Mouse (Mus musculus) hindbrain, embryonic 11.5 days (tissue): ENCODE measurements around the gene Trim45. TPM values are rescaled to one million over a fixed set of nuclear protein-coding genes. Genes with fewer than 3 reads are reported as not detected.

ENCODE experiments used
- ATAC-seq: fragments of 200-750 bp; cut with Nextera tagmentation; 2 replicates; pipeline ENCODE4 v1.8.0; 2017; ENCODE audit warnings: mild to moderate bottlenecking, moderate TSS enrichment, moderate library complexity; ENCODE audit not compliant: low FRiP score
- DNase-seq: peaks from one replicate; pipeline ENCODE4 v3.0.0-alpha.2; 2015; ENCODE audit warnings: low spot score
- H3K27ac ChIP-seq: fragments of 300-500 bp; sonication (generic); 2 replicates; pipeline ENCODE4 v1.5.1; 2014; ENCODE audit warnings: mild to moderate bottlenecking, low read depth, low read length
- H3K27me3 ChIP-seq: fragments of 300-500 bp; sonication (generic); 2 replicates; pipeline ENCODE4 v1.6.1; 2014; ENCODE audit warnings: mild to moderate bottlenecking, low read length, moderate library complexity, mixed read lengths; ENCODE audit not compliant: control insufficient read depth, insufficient read depth
- H3K36me3 ChIP-seq: fragments of 300-500 bp; sonication (generic); 2 replicates; pipeline ENCODE4 v1.6.1; 2014; ENCODE audit warnings: mild to moderate bottlenecking, low read length, moderate library complexity, mixed read lengths; ENCODE audit not compliant: control insufficient read depth, insufficient read depth
- H3K4me1 ChIP-seq: fragments of 300-500 bp; sonication (generic); replicated peaks from 2 replicates; pipeline ENCODE4 v1.6.1; 2014; ENCODE audit warnings: low read length, mixed read lengths; ENCODE audit not compliant: control insufficient read depth, insufficient read depth
- H3K4me2 ChIP-seq: fragments of 300-500 bp; sonication (generic); replicated peaks from 2 replicates; pipeline ENCODE4 v1.6.1; 2014; ENCODE audit warnings: mild to moderate bottlenecking, low read depth, low read length
- H3K4me3 ChIP-seq: fragments of 300-500 bp; sonication (generic); 2 replicates; pipeline ENCODE4 v1.5.1; 2014; ENCODE audit warnings: low read depth, low read length
- H3K9ac ChIP-seq: fragments of 300-500 bp; sonication (generic); 2 replicates; pipeline ENCODE4 v1.6.1; 2014; ENCODE audit warnings: low read depth, low read length
- H3K9me3 ChIP-seq: fragments of 300-500 bp; sonication (generic); 2 replicates; pipeline ENCODE4 v1.6.1; 2016; ENCODE audit warnings: low read length; ENCODE audit not compliant: control insufficient read depth
- WGBS: fragments of 180-500 bp; shearing (Covaris S2); extraction: QIAGEN DNeasy Blood & Tissue Kit; methylation state at CpG from one replicate; pipeline ENCODE4 v1.1.7; 2014; 5-methylcytosine and 5-hydroxymethylcytosine counted together
- polyA plus RNA-seq: library from polyadenylated mRNA; unstranded; fragments of >200 nt; fragmentation: Nextera tagmentation; extraction: Ambion mirVana; gene quantifications from 2 replicates; pipeline ENCODE4 v1.2.1, GENCODE M21; 2014

The Trim45 gene
- polyA plus RNA-seq, 1 experiment from 2014 or later, result 3.4 TPM

DNA sequence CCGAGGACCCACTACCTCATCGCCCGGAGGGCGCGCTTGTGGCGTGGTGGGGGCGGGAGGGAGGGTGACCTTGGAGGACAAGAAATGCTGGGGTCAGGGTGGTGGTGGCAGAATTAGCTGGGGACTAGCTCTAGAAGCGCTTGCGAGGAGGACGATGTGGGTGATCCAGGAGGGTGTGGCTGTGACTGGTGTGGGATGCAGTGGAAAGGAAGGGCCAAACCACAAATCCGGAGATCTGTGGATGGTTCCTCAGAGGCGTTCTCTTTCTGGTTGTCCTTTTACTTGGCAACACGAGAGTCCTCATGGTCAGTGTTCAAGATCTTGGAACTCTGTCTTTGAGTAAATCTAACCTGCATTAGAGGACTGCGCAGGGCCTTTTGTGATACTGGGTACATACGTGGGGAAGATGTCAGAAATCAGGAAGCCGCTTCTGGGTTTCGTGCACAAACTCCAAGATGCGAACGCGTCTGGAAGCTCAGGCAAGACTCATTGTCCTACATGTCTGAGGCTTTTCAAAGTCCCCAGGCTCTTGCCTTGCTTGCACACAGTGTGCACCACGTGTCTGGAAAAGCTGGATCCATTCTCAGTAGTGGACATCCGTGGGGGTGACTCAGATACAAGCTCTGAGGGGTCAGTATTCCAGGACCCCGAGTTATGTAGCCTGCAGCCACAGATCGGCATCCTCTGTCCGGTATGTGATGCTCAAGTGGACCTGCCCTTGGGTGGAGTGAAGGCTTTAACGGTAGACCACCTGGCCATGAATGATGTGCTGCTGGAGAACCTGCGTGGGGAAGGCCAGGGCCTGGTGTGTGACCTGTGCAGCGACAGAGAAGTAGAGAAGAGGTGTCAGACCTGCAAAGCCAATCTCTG, 739 bp downstream of the Trim45 start:
- peak; percentile 74 for ATAC-seq
- Histone ChIP-seq H3K4me2 (peak overlapping the region; percentile 67), H3K4me3 (peak overlapping the region; percentile 42), H3K27me3 (no peaks in the 10 kb centered on the region), H3K9ac (peak overlapping the region; percentile 61), H3K4me1 (peaks cover 7% of the 10 kb centered on the region), H3K9me3 (no peaks in the 10 kb centered on the region), H3K36me3 (no peaks in the 10 kb centered on the region), H3K27ac (0 out of 2 replicates have a peak overlapping the region, but pooled peaks have one; percentile 12)
- 38% methylated on average over 27 of the region's 28 CpGs for WGBS
- DNase-seq, result no peak

DNA sequence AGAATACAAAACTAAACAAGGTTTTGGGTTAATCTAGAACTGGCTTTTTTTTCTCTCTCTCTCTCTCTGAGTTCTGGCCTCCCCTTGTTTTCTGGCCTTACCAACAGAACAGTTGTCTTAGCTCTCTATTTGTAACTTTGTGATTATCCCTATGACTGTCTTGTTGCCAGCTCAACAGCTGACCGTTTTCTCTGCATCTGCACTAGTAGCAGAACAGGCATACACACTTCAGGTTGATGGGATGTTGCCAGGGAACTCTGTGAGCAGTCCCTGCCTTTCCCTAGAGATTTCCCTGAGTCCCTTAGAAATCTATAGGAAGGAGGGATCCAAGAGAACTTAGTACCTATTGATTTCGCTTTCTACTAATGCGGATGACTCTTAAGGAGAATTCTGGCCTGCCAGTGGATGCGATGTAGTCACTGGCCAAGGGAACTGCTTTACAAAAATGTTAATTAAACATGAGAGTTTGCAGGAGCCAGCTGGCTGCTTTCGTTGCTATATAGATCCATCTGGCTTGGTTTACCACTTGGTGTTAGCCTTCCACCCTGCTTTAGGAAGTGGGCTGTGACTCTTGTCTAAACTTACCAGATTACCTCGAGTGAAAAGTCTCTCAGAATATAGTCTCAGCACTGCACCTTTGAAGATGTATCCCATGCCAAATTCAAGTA, 2.2 kb downstream of the Trim45 start:
- Histone ChIP-seq H3K4me2 (no peak overlapping the region), H3K36me3 (no peaks in the 10 kb centered on the region), H3K27me3 (no peaks in the 10 kb centered on the region), H3K4me3 (no peak overlapping the region), H3K27ac (no peak overlapping the region), H3K9me3 (no peaks in the 10 kb centered on the region), H3K9ac (no peak overlapping the region), H3K4me1 (peaks cover 7% of the 10 kb centered on the region)
- no peak for DNase-seq
- ATAC-seq, result no peak
- WGBS, result 87% methylated on average over 6 of the region's 6 CpGs

DNA sequence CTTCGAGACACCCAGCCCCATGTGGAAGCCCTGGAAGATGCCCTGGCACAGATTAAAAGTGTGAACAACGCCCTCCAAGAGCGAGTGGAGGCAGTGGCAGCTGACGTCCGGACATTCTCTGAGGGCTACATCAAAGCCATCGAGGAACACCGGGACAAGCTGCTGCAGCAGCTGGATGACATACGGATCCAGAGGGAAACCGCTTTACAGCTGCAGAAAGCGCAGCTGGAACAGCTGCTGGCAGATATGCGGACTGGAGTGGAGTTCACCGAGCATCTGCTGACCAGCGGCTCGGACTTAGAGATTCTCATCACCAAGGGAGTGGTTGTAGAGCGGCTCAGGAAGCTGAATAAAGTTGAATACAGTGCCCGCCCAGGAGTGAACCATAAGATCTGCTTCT, 3.2 kb downstream of the Trim45 start:
- H3K4me3 ChIP-seq, result no peak overlapping the region
- no peak for ATAC-seq
- H3K4me2 ChIP-seq, result no peak overlapping the region
- peaks cover 7% of the 10 kb centered on the region for H3K4me1 ChIP-seq
- no peaks in the 10 kb centered on the region for H3K27me3 ChIP-seq
- H3K9ac ChIP-seq, result no peak overlapping the region; the same call in 1 of the 2 replicates
- WGBS, result 87% methylated on average over 16 of the region's 16 CpGs
- DNase-seq, result no peak
- H3K27ac ChIP-seq, result no peak overlapping the region
- no peaks in the 10 kb centered on the region for H3K9me3 ChIP-seq
- no peaks in the 10 kb centered on the region for H3K36me3 ChIP-seq

DNA sequence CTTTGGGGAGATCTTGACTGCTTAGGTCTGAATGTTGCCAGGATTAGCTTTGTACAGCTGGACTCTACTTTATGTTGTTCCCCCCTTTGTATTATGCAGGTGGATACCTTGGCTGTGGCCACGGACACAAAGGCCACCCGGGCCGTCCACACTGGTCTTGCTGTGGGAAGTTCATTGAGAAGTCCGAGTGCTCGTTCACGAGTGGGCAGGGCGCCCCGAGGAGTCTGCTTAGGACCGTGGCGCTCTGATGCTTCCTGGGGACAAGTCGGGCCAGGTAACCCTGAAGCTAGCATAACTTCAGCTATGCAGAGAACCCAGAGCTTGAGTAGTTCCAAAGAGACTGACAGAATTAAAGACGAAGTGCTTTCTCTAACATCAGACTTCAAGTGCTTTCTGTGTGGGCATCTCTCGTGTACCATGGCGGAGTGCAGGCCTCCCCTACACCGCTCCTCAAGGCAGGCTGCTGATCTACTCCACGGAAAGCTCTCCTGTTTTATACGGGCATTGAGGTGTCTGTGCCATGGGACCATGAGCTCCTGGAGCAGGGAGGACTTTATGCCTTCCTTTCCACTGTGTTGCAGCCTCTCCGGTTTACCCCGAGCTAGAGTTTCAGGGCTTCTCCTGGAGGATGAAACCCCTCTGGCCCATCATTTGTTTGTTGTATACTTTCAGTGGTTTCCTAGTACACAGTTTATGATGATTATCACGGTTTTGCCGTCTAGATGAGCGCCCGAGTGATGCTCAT, 9.5 kb downstream of the Trim45 start:
- DNase-seq (no peak), ATAC-seq (no peak)
- no peak overlapping the region for H3K27ac ChIP-seq
- no peaks in the 10 kb centered on the region for H3K27me3 ChIP-seq
- H3K9ac ChIP-seq, result no peak overlapping the region
- no peaks in the 10 kb centered on the region for H3K9me3 ChIP-seq
- 95% methylated on average over 23 of the region's 23 CpGs for WGBS
- H3K4me3 ChIP-seq, result no peak overlapping the region
- no peaks in the 10 kb centered on the region for H3K36me3 ChIP-seq
- H3K4me1 ChIP-seq, result no peaks in the 10 kb centered on the region
- no peak overlapping the region for H3K4me2 ChIP-seq

DNA sequence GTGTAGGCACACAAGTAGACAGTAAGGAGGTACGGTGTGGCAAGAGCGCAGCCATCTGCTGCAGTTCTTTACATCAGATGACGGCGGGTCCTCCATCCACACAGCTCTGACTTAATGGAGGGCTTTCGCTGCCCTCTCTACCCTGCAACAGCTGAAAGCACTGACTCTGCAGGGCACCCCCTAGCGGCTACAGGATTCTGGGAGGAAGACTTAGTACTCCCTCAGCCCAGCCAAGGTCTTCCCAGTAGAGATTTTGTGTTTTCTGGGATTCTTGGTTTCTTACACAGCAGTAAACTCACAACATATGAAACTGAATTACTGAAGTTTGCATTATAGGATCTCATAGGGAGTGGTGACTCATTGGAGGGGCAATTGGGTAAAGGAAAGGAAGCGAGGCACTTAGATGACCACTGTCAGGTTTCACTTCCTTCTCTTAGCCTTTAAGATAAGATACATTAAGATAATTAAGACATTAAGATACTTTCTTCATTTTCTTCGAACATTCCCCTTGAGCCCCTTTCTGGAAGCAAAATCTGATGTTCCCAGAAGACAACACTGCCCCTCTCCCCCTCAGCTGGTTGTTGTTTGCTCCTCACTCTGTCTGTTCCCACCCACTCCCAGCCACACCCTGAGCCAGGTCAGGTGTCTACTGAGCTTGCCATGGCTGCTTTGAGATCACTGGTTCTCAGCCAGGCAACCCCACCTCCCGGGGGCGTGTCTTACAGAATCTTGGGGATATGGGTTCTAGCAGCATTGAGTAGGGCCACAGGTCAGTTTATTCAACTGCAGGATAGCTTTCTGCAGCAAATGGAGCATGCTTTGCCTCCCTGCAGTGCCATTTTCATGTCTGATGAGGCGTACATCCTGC, 10.3 kb downstream of the Trim45 start:
- Histone ChIP-seq H3K36me3 (no peaks in the 10 kb centered on the region), H3K4me1 (no peaks in the 10 kb centered on the region), H3K9ac (no peak overlapping the region), H3K4me3 (no peak overlapping the region), H3K9me3 (no peaks in the 10 kb centered on the region), H3K27me3 (no peaks in the 10 kb centered on the region), H3K4me2 (no peak overlapping the region), H3K27ac (no peak overlapping the region)
- WGBS, result 74% methylated on average over 11 of the region's 11 CpGs
- DNase-seq, result peak; percentile 20
- ATAC-seq, result no peak

DNA sequence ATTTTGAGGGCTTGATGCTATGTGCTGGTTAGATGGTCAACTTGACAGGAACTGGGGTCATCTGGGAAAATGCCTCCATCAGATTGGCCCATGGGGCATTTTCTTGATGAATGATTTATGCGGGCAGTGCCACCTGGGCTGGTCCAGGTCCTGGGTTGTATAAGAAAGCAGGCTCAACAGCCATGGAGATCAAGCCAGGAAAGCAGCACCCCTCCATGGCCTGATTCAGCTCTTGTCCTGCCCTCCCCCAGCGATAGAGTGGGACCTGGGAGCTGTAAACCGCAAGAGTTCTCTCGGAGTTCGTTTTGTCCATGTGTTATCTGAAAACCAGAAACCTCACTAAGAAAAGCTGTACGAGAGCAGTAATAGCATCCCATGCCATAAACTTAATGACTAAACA, 13.5 kb downstream of the Trim45 start:
- WGBS, result 94% methylated on average over 6 of the region's 6 CpGs
- ATAC-seq (no peak), DNase-seq (no peak)
- 0 out of 2 replicates have a peak, but pooled peaks cover 2% of the 10 kb centered on the region for H3K36me3 ChIP-seq
- no peaks in the 10 kb centered on the region for H3K4me1 ChIP-seq
- H3K4me3 ChIP-seq, result no peak overlapping the region
- no peak overlapping the region for H3K4me2 ChIP-seq
- H3K27ac ChIP-seq, result no peak overlapping the region
- H3K9me3 ChIP-seq, result no peaks in the 10 kb centered on the region
- H3K9ac ChIP-seq, result no peak overlapping the region
- no peaks in the 10 kb centered on the region for H3K27me3 ChIP-seq

DNA sequence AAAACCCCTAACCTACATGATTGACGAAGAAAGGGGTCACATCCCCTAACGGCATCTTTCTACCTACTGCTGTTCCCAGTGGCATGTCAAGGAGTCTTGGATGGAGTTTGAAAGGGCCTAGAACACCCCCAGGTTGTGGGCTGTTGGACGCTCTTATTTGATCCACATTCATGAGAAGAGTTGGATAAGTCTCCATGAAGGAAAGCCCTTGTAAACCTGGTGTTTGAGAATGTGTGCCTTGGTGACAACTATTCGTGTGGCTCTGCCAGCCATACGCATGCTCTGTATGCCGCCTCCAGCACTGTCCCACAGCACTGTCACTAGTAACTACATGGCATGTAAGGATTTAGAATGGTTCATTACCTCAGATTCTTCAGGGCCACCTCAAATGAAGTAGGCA, 14.2 kb downstream of the Trim45 start:
- 0 out of 2 replicates have a peak, but pooled peaks cover 2% of the 10 kb centered on the region for H3K36me3 ChIP-seq
- ATAC-seq (no peak), DNase-seq (no peak)
- no peaks in the 10 kb centered on the region for H3K4me1 ChIP-seq
- no peak overlapping the region for H3K4me2 ChIP-seq
- WGBS, result 95% methylated on average over 6 of the region's 6 CpGs
- no peak overlapping the region for H3K9ac ChIP-seq
- no peaks in the 10 kb centered on the region for H3K9me3 ChIP-seq
- no peak overlapping the region for H3K27ac ChIP-seq
- H3K4me3 ChIP-seq, result no peak overlapping the region
- no peaks in the 10 kb centered on the region for H3K27me3 ChIP-seq

DNA sequence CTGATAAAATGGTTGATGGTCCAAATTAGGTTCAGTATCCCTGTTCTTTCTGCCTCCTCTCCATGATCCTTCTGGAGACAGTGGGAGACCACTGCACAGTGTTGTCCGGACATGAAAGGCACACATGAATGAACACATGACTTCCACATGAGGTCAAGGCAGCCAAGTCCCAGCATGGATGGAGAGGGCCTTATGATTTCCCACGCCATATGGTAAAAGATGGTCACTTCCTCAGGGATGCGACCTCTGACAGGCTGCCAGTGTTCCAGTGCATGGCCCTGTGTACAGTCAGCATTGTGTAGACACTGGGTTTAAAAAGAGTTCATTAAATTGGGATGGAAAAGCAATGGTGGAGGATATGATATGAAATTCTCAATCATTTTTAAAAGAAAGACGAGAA, 16.2 kb downstream of the Trim45 start:
- H3K9ac ChIP-seq, result no peak overlapping the region
- H3K4me1 ChIP-seq, result no peaks in the 10 kb centered on the region
- DNase-seq (no peak), ATAC-seq (no peak)
- no peaks in the 10 kb centered on the region for H3K9me3 ChIP-seq
- no peak overlapping the region for H3K27ac ChIP-seq
- H3K4me3 ChIP-seq, result no peak overlapping the region
- H3K36me3 ChIP-seq, result 0 out of 2 replicates have a peak, but pooled peaks cover 2% of the 10 kb centered on the region
- no peaks in the 10 kb centered on the region for H3K27me3 ChIP-seq
- 89% methylated on average over 4 of the region's 4 CpGs for WGBS
- no peak overlapping the region for H3K4me2 ChIP-seq
